Mouse (Mus musculus) cerebral cortex, adult 2 months (tissue): Measurements from ENCODE around the gene Olfr398.

ENCODE experiments used
- WGBS: fragments of 180-500 bp; shearing (Covaris S2); methylation state at CpG from one replicate; pipeline ENCODE4 v1.1.7; 2018; 5-methylcytosine and 5-hydroxymethylcytosine counted together

The Olfr398 gene

DNA sequence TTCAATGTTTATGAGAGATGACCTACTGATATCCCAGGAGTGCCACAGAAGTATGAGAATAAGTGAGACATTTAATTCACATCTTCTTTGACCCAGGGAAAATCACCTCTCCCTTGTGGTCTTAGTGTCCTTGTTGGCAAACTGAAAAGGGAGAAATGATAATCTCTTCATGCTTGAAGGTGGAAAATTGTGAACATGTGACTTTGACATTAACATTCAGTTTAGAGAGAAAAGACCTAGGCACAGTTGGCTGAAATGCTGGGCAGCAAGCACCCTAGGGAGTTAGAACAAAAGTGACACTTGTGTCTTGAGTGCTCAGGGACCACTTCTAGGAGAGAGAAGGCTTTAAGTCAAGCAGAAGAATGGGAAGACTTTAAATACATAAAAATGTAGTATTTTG is at the start of gene Olfr398:
Gene Olfr398, minus strand, starts transcription at position 101 of the 400 bp plus-strand sequence.

DNA sequence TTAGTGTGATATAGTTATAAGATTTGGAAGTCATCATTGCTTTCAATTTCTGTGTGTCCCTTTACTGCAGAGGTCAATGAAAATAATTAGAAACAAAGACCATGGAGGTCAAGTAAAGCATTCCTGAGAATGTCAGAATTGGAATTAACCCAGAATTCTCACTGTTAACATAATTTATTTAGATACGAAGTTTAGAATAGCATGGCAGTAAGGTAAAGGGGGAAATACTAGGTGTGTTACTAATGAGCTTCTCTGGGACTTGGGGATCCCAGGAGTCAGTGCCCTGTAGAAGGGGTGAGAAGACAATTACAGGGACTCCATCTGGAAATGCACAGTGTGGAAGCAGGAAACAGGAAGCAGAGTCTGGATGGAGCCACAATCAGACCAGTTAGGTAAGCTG is 29.7 kb downstream of the Olfr398 start, which contains the start of gene Olfr397:
Gene Olfr397, plus strand, starts transcription at position 301 of the 400 bp plus-strand sequence.
- WGBS = 62% methylated on average over 1 of the region's 1 CpGs

DNA sequence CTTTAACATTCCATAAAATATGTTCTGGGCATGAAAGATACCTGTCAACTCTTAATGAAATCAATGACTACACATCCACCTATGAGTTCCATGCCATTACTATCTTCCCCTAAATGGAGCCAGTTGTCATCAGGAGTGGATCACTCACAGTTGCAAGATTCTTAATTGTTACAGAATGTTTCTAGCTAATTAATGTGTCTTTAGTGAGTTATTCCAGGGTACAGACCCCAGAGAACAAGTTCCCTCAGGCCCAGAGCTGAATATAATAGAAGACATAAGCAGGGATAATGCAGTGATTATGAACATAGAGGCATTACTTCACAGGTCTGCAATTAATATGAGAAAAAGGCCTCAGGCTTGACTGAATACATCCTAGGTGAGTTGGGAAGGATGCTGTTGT is 53.8 kb downstream of the Olfr398 start, which contains the start of gene Olfr23:
Gene Olfr23, plus strand, starts transcription at position 301 of the 400 bp plus-strand sequence.

